Mouse (Mus musculus) frontal cortex, adult (tissue): ENCODE data around the gene Lix1l.
"Not testable (repeated sequence)": the region's sequence is repeated elsewhere in the genome, so short reads cannot be mapped to it uniquely, and the experiment has no call there.

ENCODE experiments used
- ATAC-seq: cut with Nextera tagmentation; 2 replicates; pipeline ENCODE4 v1.9.2; 2017; ENCODE audit warnings: mild to moderate bottlenecking, moderate library complexity, mixed read lengths; ENCODE audit not compliant: low TSS enrichment

The Lix1l gene

DNA sequence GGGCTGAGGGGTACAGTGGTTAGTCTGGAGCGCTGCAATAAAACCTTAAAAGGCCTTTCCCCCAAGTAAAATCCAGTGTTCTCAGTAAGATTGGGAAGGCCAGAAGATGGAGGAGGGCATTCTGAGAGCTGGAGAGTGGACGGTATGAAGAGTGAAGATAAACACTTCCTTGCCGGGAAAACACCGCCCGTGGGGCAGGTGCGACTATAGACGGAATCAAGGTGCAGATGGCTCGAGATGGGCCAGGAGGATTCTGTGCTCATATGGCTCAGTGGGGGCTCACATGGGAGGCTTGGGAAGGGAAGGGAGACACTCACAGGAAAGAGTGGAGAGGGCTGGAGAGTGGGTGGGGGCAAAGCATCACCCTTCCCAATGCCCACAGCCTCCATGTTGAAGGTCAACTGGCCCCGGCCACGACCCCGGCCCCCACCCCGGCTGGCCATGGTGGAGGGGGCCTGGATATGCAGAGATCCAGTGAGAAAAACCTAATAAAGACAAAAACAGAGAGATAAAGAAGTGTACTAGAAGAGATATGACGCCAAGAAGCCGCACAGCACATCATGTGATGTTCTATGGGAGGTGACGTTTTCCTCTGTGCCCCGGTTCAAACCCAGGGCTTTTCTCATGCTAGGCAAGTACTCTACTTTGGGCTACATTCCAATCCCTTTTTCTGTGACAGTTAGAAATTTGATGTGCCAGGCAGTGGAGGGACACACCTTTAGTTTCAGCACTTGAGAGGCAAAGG is 19.0 kb upstream of the Lix1l start:
- no peak for ATAC-seq

DNA sequence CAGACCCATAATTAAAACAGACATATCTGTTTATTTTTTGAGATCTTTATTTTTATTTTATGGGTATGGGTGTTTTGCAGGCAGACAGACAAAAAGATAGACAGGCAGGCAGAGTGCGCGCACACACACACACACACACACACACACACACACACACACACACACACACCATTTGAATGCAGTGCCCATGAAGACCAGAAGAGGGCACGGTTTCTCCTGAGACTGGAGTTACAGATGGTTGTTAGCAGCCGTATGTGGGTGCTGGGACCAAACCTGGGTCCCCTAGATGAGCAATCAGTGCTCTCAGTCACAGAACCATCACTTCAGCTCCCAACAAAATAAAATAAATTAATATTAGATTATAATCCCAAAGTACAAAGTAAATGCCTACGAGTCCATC is 17.6 kb upstream of the Lix1l start:
- no peak for ATAC-seq

DNA sequence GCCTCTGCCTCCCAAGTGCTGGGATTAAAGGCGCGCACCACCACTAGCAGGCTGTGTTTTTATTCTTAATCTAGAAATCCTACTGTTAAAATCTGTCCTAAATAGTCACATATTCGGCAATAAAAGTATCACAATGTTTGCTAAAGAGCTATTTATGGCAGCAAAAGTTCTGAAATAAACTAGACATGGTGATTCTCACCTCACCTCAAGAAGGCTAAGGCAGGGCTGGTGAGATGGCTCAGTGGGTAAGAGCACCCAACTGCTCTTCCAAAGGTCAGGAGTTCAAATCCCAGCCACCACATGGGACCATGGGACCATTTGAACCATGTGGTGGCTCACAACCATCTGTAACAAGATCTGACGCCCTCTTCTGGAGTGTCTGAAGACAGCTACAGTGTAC is 10.3 kb upstream of the Lix1l start:
- no peak for ATAC-seq

DNA sequence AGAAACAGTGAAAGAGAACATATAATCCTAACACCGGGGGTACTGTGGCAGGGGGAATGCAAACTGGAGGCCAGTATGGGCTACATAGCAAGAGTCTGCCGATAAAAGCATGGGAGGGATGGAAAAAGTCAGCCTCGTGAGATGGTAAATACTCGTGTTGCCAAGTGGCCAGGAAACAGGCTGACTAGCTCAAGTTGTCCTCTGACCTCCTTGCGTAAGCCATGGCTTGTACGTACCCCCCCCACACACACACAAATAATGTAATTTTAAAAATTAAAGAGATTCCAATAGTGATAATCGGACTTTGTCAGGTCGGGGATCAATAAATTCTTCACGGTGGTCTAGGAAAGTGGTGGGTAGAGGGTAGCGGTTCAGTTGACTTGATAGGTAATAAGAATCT is 7.6 kb upstream of the Lix1l start:
- no peak for ATAC-seq

DNA sequence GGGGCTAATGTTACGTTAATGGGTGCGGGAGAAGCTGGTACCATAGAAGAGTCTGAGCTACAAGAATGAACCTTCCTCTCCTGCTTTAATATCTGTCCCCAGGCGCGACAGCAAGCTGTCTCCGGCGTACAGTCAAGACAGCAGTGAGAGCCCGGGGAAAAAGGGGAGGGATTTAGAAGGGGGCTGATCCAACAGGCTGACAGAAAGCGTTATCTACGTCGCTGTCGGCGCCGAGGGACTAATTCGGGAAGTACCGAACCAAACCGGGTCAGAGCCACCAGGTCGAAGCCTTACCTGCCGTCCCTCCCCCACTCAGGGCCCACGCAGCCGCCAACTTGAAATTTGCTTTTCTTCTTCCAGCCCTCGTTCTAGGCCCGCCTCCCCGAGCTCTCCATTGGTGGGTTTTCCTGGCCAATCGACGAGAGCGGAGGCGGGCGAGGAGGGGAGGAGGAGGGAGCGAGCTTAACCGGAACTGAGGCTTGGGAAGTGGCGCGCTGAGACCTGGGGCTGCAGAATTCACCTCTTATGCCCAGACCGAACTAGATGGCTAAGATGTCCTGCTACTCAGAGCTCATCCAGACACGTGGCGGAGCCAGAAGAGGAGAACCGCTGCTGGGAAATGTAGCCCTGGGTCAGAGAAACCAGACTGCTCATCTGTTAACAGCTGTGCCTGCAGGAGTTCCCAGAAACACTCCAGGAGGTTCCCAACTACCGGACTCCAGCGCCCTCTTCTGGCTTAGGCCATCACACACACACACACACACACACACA is 7.0 kb upstream of the Lix1l start, which contains the start of gene Polr3gl:
Gene Polr3gl, minus strand, starts transcription at position 392 of the 771 bp plus-strand sequence.
- ATAC-seq: peak; percentile 64

DNA sequence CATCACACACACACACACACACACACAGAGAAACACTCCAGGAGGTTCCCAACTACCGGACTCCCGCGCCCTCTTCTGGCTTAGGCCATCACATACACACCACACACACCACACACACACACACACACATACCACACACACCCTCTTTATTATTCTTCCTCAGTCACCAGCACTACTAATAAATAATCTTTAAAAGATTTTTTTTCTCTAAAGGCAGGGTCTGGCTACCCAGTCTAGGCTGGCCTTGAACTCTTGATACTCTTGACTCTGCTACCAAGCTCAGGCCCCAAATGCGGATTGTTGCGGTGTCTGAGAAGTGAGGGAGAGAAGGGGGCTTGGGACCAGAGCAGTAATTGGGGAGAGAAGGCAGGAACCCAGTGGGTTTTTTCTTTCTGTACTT is 6.1 kb upstream of the Lix1l start:
- no peak for ATAC-seq

DNA sequence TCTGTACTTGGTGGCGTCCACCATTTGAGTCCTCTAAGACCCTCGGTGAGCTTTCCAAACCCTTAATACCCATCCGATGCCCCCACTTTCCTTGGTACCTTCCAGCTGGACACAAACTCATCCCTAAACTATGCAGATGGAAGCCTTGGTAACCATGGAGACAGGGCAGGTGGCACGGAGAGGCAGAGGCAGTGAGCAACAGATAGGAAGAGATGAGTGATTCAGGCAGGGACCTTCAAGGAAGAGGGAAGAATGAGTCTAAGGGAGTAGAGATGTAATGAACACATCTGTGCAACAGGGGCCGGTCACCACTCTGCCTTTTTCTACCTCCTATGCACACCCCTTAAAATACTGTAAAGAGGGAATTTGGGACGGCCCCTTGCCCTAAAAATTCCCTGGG is 5.3 kb upstream of the Lix1l start:
- peak; percentile 21; the same call in 1 of the 2 replicates for ATAC-seq

DNA sequence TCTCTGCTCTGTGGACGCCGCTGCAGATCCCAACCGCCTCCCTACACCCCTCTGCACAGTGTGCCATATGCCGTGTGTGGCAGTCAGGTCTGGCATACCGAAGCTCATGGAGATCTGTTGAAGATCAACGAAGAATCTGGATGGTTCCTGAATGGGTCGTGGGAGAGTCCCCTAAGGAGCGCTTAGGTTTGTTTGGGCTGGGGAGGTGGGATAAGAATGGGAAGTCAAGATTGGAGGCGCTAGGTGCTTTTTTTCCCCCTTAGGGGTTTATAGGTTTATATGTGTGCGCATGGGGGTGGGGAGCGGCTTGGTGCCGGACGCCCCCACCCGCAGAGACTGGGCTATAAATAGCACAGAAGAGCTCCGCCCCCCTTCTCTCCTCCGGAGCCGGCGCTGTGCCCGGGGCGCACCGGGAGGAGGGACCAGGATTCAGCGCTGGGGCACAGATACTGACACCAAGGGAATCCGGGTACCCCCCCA is 4.7 kb upstream of the Lix1l start, which contains the start of gene Ankrd34a:
Gene Ankrd34a, plus strand, starts transcription at position 409 of the 480 bp plus-strand sequence.
- ATAC-seq: peak; percentile 36

DNA sequence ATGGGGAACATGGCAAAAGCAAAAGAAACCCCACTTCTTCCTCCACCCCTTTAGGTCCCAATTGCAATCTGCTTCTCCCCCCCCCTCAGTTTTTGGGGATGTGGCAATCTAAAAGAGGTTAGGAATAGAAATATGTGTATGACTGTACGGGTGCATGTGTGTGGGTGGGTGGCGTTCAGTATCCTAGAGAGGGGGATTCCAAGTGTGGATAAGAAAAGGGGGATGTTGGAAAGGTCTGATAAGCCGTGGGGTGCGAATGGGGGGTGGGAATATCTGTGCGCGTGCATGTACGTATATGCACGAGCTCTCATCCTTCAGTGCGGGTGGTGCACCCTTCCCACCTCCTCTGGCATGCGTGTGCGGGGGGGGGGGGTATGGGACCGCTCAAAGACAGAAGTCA is 4.1 kb upstream of the Lix1l start:
- ATAC-seq: no peak

DNA sequence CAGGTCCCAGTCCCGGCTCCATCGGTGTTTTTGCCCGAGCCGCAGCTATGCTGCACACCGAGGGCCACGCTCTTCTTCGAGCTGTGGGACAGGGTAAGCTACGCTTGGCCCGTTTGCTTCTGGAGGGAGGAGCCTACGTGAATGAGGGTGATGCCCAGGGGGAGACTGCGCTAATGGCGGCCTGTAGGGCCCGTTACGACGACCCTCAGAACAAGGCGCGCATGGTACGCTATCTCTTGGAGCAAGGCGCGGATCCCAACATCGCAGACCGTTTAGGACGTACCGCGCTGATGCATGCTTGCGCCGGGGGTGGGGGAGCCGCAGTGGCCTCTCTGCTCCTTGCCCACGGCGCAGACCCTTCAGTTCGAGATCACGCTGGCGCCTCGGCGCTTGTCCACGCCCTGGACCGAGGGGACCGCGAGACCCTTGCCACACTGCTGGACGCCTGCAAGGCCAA is 3.5 kb upstream of the Lix1l start:
- ATAC-seq: no peak

DNA sequence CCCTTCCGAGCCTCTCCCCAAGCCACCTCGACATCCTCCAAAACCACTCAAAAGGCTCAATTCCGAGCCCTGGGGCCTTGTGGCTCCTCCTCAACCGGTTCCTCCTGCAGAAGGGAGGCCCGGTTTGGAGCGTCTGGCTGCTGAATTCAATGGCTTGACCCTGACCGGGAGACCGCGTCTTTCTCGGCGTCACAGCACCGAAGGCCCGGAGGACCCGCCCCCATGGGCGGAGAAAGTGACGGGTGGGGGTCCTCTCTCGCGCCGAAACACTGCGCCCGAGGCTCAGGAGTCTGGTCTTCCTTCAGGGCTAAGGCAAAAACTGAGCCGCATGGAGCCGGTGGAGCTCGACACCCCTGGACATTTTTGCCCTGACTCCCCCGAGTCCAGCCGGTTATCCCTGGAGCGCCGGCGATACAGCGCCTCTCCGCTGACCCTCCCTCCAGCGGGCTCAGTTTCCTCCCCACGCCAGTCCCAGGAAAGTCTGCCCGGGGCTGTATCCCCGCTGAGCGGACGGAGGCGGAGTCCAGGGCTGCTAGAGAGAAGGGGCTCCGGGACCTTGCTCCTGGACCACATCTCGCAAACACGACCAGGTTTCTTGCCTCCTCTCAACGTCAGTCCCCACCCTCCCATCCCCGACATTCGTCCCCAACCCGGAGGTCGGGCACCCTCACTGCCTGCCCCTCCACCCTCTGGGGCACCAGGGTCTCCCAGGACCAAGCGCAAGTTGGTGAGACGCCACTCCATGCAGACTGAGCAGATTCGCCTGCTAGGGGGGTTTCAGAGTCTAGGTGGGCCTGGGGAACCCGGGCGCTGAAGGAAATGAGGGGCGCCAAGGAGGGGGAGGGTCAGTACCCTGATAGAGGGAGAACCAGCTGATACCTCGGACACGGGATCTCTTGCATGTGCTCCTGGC is 2.5 kb upstream of the Lix1l start:
- no peak for ATAC-seq

DNA sequence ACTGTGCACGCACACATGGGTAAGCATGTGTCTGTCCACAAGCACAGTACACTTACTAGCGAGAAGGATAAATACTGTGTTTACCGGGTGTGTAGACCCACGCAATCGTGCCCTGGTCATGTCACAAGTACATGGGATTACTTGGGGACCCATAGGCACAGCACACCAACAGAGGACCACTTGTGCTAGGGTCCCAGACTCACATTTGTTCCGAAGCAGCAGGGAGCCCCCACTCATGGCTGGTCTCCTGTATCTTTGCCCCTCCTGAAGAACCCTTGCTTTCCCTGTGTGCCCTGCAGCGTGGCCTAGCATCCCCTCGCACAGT is 1.9 kb upstream of the Lix1l start:
- no peak for ATAC-seq

DNA sequence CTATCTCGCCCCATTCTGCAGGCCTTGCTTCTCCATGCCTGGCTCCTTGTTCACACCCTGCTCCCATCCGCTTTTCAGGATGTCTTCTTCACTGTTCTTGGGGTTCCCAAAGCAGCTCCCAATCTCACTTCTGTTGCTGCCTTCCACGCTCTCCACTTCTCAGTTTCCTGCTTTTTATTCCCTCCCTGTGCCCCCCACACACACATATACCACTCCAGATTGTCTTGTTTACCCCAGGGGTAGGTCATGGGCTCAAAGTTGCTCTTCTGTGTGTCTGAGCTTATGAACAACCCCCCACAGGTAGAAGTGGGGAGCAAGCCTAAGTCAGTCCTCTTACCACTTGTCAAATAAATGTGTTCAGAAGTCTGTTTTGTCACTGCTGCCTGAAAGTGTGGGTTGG is 1.5 kb upstream of the Lix1l start:
- no peak for ATAC-seq

DNA sequence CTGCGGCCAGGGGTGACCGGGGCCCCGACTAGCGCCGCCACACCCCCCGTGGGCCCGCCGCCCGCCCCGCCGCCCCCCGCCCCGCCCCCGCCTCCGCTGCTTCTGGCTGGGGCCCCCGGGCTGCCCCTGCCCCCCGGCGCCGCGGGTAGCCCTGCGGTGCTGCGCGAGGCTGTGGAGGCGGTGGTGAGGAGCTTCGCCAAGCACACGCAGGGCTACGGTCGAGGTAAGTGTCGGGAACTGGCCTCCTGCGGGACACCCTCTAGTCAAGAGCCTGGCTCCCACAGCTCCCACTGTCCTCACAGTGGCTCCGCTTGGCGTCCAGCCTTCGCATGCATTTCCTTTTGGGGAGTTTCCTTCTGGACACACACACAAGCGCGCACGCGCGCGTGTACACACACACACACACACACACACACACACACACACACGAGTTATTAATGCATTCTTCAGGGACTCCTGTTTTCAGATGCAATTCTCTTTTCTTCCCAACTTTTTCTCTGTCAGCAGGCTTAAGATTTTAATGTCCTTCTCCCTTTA is 370 bp downstream of the Lix1l start:
- no peak for ATAC-seq

DNA sequence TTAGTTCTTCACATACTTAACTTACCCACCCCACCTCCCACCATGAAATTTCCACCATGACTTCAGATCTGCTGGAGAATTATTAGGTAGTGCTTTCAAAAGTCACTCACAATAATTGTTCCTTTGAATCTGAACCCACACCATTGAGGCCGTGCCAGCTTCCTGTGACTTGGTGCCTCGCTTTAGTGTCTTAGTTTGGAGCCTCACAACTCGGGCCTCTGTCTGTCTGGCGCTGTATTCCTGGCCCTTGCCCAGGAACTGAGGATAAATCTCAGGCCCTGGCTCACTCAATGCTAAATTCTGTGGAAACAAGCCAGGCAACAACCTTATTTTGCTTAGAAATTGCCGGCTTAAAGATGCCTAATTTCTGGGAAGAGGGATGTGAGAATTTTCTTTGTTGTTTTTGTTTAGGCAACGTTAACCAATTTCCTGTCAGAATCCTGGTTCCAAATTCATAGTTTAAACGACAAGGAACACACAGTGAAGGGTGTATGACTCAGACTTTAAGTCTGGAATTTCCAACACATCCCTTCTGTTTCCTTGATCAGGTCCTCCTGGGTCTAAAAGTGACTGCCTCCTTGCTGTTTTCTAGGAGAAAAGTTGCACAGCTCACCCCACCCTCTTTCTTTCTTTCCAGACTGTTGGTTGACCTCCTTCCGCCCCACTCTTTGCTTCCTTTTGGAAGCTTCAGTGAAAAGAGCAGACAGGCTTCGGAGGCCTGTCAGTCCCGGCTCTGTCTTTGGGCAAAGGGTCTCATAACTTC is 1.2 kb downstream of the Lix1l start:
- no peak for ATAC-seq

DNA sequence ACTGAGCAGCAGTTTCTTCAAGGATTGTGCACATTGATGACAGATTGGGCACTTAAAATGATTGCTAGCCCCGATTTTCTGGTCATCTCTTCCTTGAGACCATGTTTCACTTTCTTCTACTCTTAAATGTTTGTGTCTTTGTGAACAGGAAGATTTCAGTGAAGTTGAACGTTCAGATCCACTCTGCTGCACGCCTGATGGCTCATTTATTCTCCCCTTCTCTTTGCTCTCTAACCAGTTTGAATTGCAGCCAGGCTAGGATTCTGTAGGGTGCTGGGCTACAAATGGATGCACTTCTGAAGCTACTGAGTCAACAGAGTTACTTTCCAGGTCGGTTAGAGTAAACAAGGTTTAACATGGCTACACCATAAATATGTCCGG is 1.7 kb downstream of the Lix1l start:
- no peak for ATAC-seq

DNA sequence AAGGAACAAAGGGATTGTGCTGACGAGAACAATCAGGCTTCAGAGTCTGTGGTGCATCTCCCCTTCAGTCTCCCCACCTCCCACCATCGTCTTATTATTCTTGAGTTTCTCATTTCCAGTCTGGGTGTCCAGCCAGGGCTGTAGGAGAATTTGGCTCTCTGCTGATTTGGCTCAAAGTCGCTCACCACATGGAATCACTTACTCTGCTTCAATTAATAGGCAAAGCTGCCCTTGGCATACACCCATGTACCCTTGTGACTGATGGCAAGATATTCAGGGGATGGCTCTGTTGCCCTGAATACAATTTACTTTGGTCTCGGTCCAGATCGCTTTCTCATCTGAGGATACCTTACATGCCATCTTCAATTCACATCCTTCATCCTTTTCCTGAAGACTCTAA is 2.4 kb downstream of the Lix1l start:
- ATAC-seq: no peak

DNA sequence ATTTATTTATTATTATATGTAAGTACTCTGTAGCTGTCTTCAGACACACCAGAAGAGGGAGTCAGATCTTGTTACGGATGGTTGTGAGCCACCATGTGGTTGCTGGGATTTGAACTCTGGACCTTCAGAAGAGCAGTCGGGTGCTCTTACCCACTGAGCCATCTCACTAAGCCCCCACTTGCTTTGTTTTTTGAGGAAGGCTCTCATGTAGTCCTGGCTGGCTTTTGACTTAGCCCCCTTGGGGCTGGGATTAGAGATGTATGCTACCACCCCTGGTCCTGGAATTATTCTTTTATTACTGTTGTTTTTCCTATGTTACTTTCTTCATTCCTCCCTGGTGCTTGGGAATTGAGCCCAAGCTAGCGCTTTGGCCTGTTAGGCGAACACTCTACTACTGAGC is 5.1 kb downstream of the Lix1l start:
- ATAC-seq: not testable (repeated sequence)

DNA sequence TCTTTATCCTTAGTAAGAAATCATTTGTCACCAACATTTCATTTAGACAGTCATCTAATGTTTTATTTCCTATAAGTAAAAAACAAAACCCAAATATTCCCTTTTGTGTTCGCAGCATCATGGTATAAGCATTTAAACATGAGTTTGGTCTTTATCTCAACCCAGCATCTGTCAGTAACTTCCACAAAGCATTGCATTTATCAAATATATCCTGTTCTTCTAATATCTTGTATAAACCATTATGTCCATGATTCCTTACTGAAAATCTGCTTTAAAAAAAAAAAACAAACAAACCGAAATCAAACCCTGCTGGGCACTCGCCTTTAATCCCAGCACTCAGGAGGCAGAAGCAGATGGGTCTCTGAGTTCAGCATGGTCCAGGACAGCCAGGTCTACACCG is 5.7 kb downstream of the Lix1l start:
- no peak for ATAC-seq

DNA sequence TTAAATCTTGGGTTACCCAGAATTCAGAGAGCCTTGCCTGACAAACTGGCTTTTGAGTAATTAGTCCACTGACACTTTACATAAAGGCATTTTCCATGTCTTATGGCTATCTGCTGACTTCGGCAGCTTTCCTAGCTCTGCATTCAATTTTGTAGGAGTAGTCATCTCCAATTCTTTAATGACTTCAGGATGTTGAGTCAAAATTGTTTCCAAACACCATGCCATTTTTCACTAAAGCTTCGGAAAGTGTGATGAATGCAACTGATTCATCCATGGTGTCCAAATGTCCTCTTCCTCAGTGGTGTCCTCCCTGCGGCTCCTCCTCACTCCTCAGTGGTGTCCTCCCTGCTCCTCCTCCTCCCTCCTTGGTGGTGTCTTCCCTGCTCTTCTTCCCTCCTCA is 17.0 kb downstream of the Lix1l start:
- ATAC-seq: no peak

DNA sequence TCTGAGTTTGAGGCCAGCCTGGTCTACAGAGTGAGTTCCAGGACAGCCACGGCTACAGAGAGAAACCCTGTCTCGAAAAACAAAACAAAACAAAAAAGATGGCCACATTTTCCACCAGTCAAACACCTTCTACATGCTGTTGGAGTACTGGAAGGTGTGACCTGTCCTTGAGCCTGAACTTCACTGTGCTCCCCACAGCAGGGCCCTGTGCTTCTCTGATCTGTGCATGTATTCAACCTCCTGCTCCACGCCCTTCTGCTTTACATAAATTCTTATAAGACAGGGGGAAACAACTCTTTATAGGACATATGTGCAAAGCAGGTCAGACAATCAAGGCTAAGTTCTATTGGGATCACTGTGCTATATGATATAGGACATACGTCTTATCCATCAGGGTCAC is 22.3 kb downstream of the Lix1l start:
- no peak for ATAC-seq
